Mouse (Mus musculus) right cerebral cortex, adult 2 months (tissue): ENCODE results near the gene Dcaf8.

Experiments used
- DNase-seq, 2 experiments: peaks; one replicate each; pipeline ENCODE4 v3.0.0; 2021 to 2022; ENCODE audit warnings: low spot score in 2 of 2

The Dcaf8 gene

DNA sequence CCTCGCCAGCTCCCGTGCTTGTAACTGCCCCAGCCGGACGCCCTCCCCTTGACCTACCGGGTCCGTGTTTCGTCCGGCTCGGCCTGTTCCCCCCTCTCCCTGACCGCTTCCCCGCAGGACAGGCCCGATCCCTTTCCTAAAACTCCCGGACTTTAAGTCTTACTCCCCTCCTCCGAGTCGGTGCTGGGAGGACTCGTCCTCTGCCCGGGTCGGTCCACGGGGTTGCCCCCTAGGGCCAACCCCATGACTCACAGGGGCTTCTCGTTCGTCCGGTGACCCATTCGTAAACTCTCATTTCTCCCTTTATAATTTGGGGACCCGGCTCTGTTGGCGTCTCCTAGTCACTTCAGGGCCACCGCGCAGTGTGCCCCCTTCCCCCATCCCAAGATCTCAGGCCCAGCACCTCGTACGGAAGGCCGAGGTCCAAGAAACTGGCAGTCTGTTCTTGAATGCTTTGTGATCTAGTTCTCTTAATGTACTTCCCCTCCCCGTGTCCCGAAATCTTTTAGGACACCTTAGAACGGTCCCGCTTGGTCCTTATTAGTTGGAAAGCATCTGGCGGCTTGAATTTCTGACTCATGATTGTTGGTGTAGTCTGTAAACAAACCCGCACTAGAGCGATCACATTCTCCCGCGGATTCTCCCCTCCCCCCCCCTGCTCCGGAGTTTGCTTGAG lies 533 bp downstream of the Dcaf8 start:
- peak; percentile 33 to 54 for DNase-seq

DNA sequence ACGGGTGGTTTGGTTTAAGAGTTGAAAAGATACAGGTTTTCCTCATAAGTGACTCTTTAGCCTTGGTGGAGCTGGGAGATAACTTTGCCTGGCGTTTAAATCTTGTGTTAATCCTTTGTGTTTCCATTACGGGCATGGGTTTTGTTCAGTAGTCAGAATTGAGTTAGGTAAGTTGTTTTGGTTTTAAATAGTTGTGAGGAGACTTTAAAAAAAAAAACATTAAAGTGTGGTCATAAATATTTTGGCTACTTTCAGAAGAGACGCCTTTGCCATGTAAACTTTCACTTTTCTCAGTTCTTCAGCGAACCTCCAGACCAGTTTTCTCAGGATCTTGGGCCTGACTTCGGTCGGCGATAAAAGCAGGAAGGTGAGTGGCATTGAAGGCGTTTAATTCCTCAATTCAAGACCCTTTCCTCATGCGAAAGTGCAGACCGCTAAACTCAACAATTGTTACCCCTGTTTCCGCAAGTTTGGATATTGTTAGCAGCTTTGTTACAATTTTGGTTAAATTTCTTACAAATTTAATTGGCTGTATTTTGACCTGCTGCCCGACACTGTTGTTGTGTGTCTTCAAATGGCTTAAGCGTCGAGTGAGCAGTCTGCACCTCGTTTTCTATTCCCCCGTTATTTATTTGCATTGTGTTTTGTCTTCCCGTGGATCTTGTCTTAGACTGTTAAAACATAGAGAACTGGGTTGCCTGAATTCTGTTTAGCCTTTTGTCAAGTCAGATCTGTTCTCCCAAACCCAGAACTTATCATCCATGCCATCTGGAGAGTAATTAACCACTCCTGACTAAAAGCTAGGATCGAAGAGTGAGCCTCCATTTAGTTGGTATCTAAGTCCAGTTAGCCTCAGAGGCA lies 1.3 kb downstream of the Dcaf8 start:
- no peak for DNase-seq

DNA sequence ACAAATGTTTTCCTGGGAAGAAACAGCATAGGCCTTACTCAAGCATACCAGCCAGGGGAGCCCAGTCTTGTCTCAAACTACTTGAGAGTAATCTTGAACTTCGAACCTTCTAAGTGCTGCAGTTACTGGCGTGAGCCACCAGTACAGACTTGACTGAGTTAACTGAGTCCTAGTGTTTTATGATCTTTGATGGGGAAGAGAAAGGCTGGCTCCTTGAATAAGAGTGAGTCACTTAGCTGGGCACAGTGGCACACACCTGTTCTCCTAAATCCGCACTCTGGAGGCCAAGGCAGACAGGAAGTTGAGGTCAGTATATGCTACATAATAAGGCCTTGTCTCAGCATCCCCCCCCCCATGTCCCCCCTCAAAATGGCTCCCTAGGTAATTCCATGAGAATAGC lies 6.7 kb downstream of the Dcaf8 start:
- DNase-seq: no peak

DNA sequence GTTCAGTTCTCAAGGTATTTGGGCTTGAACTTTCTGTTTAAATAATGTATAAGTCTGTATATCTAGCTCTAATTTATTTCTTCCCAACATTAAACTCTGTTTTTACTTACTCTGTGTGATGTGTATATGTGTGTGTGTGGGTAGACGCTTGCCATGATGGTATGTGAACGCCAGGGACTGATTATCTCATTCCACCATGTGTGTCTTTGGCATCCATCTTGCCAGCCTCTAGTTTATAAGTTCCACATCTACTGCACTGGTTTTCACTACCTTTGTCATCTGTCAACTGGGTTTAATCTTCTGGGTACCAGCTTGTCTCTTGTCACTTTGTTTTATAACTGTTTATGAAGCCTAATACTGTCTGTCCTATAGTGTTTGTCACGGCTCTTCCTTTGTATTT lies 7.6 kb downstream of the Dcaf8 start:
- DNase-seq: no peak

DNA sequence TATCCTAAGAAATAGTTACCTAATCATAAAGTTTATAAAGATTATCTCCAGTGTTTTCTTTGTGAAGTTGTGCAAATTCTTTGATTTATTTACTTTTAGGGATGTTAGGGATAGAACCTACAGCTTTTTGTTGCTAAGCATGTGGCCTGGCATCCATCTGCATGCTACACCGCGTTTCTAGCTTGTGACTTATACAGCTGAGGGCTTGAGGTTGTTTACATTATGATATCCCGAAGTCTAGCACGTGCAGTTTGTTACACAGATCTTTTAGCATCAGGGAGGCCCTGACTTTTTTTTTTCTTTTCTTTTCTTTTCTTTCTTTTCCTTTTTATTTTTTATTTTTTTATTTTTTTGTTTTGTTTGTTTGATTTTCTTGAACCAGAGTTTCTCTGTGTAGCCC lies 12.1 kb downstream of the Dcaf8 start:
- DNase-seq: no peak

DNA sequence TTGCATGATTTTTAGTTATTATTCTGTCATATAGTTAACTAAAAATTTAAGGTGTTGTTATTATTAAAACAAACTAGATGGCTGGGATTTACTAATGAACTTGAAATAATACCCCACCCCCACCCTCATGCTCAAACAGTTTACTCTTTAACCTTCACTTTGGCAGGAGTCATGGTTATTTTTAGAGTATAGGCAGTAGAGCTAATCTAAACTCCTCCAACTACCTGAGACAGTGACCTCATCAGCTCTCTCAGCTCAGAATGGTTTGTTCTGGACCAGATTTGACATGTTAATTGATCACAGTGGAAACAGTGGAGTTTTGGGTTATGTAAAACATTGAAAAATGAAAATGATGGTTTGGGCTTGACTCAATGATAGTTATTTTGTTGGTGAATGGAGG lies 12.6 kb downstream of the Dcaf8 start:
- DNase-seq: no peak

DNA sequence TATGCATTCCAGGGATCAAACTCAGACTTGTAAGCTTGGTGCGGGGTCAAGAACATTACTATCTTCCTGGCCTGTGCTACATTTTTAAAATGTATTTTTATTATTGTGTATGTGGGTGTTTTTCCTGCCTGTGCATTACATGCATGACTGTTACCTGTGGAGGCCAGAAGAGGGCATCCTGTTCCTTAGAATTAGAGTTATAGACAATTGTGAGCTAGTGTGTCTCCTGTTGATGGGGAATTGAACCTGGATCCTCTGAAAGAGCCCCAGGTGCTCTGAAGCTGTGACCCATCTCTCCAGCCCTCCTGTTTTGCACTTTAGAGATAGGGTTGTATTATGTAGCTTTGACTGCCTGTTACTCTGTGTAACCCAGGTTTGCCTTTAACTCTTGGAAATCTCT lies 14.1 kb downstream of the Dcaf8 start:
- peak; percentile 44 to 65 for DNase-seq

DNA sequence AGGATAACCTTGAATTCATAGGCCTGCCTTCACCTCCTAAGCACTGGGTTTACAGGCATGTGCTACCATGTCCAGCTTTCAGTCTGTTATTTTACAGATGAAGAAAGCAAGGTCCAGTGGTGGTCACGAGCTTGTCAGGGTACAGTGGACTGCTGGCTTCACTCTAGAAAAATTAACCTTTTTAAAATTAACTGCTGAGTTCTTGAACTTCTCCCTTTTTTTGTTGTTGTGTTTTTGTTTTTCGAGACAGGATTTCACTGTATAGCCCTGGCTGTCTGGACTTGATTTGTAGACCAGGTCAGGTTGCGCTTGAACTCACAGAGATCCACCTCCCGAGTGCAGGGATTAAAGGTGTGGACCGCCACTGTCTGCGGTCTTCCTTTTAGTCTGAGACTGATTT lies 15.1 kb downstream of the Dcaf8 start:
- no peak for DNase-seq

DNA sequence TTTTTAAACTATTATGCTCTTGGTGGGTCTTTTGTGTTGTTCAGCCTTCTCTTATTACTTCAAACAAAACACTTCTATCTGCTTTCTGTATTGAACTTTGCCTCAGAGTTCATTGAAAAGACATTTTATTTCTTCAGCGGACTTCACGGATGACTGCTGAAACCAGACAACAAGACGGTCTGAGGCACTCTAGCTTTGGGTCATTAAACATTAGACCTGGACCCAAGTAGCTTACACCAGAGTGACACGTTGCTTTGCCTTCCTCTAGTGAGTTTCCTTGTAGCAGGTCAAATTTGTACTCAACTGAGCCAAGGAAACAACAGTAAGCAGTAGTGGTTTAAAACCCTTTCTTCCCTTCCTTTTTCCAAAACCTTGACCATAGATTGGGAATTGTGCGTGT lies 20.0 kb downstream of the Dcaf8 start:
- DNase-seq: no peak

DNA sequence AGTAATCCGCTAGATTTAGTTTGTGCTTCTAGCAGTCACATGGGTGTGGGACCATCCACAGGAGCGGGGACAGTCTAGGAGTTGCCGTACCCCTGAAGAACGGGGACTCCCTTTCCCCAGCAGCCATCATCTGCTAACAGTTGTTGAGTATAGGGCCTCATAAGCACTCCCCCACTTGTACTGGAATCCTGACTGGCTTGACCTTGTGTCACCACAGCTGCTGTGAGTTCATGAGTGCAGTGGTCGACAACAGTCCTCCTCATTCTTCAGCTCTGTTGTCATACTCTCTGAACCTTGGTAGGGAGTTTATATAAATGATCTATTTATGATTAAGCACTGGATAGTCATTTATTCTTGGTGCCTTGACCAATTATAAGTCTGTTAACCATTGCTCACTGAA lies 21.9 kb downstream of the Dcaf8 start:
- DNase-seq: no peak

DNA sequence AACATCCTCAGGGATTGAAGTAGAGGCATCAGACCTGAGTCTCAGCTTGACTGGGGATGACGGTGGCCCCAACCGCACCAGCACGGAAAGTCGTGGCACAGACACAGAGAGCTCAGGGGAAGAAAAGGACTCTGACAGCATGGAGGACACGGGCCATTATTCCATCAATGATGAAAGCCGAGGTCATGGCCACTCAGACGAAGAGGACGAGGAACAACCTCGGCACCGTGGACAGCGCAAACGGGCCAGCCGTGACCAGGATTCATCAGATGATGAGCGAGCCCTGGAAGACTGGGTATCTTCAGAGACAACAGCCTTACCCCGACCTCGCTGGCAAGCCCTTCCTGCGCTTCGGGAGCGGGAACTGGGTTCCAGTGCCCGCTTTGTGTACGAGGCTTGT lies 24.5 kb downstream of the Dcaf8 start:
- no peak for DNase-seq

DNA sequence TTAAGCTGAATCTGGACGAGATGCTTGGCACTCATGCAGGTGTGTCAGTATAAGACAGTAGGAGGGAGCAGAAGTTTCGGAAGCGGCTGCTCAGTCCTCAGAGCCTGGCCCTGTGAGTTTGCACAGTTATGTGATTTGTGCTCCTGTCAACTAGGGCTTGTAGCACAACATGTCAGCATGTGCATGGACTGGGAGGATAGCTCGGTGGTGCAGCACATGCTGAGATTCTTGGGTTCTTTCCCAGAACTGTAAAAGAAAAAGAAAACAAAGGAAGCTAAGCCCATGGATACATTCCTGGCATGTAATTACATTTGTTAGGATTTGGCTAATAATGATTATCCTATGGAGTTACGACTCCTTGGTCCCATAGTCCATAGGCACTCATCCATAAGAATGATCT lies 25.3 kb downstream of the Dcaf8 start:
- DNase-seq: no peak

DNA sequence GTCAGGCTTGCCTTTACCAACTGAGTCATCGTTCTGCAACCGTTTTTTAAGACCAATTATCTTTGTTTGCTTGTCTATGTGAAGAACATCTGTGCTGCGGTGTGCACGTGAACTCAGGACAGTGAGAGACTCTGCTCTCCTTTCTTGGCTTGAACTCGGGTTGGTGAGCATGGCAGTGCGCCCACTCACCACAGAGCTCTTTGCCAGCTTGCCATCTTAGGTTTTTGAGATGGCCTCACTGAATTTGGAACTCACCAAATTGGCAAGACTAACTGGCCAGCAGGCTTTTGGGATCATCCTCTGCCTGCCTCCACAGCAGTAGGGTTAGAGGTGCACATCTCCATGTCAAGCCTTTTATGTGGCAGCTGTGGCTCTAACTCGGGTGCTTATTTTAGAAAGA lies 29.9 kb downstream of the Dcaf8 start:
- DNase-seq: no peak

DNA sequence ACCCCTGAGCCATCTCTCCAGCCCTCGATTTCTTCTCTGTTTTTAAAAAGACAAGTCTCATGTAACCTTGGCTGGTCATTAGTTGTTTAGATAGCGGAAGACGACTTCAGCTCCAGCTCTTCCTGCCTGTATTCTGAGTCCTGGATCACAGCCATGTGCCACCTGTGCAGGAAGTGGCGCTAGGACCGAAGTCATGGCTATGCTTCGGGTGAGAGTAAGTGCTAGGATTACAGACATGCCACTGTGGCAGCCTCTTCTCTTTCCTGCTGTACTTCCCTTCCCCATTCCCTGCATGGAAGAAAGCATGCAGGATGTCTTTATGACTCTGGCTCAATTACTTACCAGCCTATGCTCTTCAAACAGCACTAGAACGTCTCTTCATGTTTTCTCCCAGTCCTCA lies 31.2 kb downstream of the Dcaf8 start:
- DNase-seq: no peak

DNA sequence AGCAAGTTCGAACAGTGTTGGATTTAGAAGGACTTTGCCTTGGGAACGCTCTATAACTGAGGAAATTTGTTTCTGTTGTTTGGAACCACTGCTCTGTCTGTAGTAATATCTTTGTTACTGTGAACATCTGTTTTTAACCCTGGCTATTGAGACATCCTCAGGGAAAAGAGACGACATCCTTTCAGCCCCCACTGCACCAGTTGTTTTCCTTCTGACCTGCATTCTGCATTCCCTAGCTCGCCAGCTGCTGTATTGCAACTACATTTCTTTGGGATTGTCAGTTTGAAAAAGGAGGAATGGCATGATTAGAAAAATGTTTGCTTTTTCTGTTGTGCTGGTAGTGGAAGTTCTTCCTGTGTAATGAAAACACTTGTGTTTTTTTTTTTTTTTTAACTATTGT lies 33.0 kb downstream of the Dcaf8 start:
- DNase-seq: no peak

DNA sequence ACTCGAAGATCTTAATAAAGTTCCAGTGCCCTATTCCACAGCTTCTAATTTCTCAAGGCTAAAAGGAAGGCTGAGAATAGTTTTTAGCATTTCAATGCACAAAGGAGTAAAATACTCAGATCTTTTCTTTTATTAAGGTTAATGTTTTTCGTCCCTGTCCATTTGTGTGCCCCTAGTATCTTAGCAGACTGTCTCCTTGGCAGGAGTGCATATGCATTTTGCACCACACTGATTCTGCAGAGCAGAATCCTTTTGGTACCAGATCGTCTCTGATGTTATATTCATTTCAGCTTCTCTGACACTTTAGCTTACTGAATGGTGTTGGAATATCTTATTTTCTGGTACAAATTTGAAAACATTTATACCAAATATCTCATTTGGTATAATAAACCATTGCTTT lies 33.9 kb downstream of the Dcaf8 start:
- DNase-seq: no peak

DNA sequence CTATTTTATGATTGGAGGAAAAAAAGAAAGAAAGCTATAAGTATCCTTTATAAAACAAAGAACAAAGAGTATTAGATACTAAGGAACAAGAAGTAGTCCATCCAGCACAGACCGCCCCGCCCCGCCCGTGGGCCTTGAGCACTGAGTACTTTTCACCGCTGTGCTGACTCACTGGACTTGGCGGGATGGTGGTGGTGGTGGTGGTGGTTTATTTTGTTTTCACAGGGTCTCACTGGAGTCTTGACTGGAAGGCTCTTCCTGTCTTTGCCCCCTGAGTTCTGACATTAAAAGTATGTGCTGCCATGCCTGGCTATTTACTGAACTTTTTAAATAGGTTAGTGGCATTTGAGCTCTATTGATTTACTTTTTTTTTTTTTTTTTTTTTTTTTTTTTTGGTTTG lies 35.2 kb downstream of the Dcaf8 start:
- no peak for DNase-seq

DNA sequence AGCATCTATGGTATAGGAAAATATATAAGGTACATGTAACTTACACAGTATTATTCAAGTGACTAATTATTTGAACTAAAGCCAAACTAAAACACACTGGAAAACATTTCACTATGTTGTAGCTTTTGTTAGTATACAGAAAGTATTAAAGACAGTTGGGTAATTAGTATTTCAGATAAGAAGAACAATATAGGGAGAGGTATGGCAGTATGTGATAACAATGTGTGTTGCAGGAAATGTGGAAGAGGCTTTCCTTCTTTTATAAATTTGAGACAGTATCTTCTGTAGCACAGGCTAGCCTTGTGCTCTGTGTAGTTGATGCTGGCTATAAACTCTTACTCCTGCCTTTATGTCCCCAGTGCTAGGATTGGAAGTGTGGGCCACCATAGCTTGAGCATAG lies 36.0 kb downstream of the Dcaf8 start:
- DNase-seq: no peak

DNA sequence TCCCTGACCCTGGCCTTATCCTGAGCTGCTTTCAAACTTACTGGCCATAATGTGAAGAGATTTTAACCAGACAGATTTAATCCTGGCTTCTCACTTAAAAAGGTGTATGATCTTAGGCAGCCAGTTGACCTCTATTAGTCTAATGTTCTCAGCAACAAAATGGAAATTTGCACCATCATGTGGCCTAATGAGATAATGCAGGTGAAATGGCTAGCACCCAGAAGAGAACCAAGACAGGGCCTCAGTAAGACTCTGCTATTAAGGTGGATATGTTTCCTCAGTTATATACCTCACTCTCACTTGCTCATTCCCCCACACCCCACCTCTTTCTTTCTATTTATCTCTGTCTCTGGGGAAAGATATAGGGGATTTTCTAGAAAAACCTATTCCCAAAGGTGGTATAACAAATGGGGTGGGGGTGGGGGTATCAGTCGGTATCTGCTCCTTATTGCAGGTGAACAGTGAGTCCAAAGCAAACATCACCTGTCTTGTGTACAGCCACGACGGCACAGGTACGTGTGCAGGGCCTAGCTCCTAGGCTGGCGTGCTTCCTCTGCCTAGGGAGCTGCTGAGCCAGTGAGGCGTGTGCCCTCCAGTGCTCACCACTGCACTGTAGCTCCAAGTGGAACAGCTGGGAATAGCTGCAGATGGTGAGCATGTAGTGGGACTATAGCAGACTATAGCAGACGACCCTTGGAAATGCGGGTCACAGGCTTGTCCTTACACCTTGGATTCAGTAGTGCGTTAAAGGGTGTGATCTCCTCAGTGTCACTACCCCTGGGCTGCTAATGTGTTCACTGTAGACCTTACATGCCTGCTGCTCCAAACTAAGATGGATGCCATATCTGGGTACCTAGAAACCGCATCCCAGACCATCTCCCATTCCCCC lies 38.8 kb downstream of the Dcaf8 start:
- no peak for DNase-seq

DNA sequence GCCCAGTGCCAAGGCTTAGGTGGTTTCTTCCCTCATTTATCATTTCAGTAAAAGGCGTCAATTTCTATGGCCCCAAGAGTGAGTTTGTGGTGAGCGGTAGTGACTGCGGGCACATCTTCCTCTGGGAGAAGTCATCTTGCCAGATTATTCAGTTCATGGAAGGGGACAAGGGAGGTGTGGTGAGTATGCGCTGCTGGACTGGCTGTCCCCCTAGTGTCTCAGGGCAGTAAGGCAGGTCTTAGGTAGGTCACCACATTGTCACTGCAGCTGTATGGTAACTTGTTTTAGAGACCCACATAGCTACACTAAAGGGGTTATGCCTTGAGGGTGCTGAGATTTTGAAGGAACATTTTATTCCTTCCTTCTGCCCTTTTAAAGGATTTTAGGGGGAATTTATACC lies 41.0 kb downstream of the Dcaf8 start:
- DNase-seq: no peak

DNA sequence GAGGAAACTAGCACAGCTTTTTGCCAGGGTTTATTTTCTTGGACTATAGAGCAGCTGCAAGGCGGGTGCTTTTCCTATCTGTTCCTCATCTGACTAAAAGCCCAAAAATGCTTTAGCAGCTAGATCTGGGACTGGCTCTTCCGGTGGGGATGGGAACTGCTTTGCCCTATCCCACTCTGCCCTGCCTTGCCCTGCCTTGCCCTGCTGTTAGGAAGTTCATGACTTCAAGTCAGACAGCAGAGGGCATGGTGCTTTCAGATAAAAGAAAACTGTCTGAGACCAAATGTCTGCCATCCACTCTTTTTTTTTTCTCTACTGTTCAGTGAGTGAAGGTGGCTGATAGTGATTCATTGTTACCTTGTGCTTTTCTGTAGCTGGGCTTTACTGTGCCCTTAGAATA lies 43.7 kb downstream of the Dcaf8 start:
- no peak for DNase-seq

DNA sequence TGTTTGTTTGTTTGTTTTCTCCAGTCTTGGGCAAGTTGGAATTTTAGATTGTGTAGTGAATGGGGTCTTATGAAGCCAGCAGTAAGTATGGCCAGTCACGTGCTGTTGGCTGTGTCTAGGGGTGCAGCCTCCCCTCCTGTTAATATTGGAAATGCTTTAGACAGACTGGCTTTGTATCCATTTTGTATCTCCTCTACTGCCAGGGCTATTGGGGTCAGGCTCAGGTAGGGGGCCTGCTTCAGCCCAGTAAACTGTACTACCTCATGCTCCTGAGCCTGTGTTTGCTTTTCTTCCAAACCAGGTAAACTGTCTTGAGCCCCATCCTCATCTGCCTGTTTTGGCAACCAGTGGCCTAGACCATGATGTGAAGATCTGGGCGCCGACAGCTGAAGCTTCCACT lies 44.3 kb downstream of the Dcaf8 start:
- no peak for DNase-seq

DNA sequence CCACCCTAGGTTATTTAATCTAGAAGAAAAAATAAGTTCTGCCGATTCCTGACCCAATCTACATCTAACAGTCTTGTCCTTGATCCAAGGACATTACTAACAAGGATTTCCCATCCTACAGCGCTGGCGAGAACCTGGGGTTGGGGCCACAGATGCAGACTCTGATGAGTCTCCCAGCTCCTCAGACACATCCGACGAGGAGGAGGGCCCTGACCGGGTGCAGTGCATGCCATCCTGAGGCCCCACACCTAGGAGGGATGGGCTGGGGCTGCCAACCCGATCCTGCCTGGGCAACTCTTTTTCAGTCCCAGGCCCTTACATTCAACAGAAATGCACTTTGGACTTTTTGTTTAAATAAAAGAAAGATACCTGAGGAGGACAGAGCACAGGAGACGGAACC lies 46.6 kb downstream of the Dcaf8 start:
- DNase-seq: no peak
